Mouse (Mus musculus): ENCODE results near the gene Dync1li1.

GRCm38 (mm10) chr9:114697926-114698325 lies 9.3 kb downstream of the Dync1li1 start:
- TF ChIP-seq CTCF (IDR thresholded peaks at IDR 0.05; ENCODE audit: extremely low read depth, insufficient read length, insufficient replicate concordance, low read depth, low read length) (no peak), POLR2A (IDR thresholded peaks at IDR 0.05; ENCODE audit: low read depth, low read length) (no peak)
